Mouse (Mus musculus) kidney, embryonic 16.5 days (tissue): ENCODE results near the gene Srpx. TPM values are rescaled to one million over a fixed set of nuclear protein-coding genes. Genes with fewer than 3 reads are reported as not detected.

Experiments
- ATAC-seq: fragments of 200-750 bp; cut with Nextera tagmentation; 2 replicates; pipeline ENCODE4 v1.8.0; 2017; ENCODE audit warnings: moderate TSS enrichment; ENCODE audit not compliant: low FRiP score, low TSS enrichment
- H3K27ac ChIP-seq: fragments of 300-500 bp; sonication (generic); 2 replicates; pipeline ENCODE4 v1.5.1; 2014; ENCODE audit warnings: low read length
- H3K27me3 ChIP-seq: fragments of 300-500 bp; sonication (generic); 2 replicates; pipeline ENCODE4 v1.6.1; 2014; ENCODE audit warnings: low read length, control low read depth, mixed read lengths; ENCODE audit not compliant: insufficient read depth
- H3K36me3 ChIP-seq: fragments of 300-500 bp; sonication (generic); 2 replicates; pipeline ENCODE4 v1.6.1; 2014; ENCODE audit warnings: low read length, control low read depth, mixed read lengths; ENCODE audit not compliant: insufficient read depth
- H3K4me1 ChIP-seq: fragments of 300-500 bp; sonication (generic); 2 replicates; pipeline ENCODE4 v1.6.1; 2014; ENCODE audit warnings: low read length, control low read depth, mixed read lengths; ENCODE audit not compliant: insufficient read depth
- H3K4me2 ChIP-seq: fragments of 300-500 bp; sonication (generic); replicated peaks from 2 replicates; pipeline ENCODE4 v1.6.1; 2014; ENCODE audit warnings: low read depth, low read length
- H3K4me3 ChIP-seq: fragments of 300-500 bp; sonication (generic); 2 replicates; pipeline ENCODE4 v1.5.1; 2014; ENCODE audit warnings: mild to moderate bottlenecking, low read length
- H3K9ac ChIP-seq: fragments of 300-500 bp; sonication (generic); replicated peaks from 2 replicates; pipeline ENCODE4 v1.6.1; 2014; ENCODE audit warnings: low read length
- H3K9me3 ChIP-seq: fragments of 300-500 bp; sonication (generic); 2 replicates; pipeline ENCODE4 v1.6.1; 2016; ENCODE audit warnings: low read length, control low read depth
- WGBS: fragments of 180-500 bp; shearing (Covaris S2); extraction: QIAGEN DNeasy Blood & Tissue Kit; methylation state at CpG from one replicate; pipeline ENCODE4 v1.1.7; 2014; 5-methylcytosine and 5-hydroxymethylcytosine counted together
- polyA plus RNA-seq: library from polyadenylated mRNA; unstranded; fragments of >200 nt; fragmentation: Nextera tagmentation; extraction: Ambion mirVana; gene quantifications from 2 replicates; pipeline ENCODE4 v1.2.1, GENCODE M21; 2015

Gene Srpx
- polyA plus RNA-seq, 1 experiment from 2014 or later = 25.7 TPM

DNA sequence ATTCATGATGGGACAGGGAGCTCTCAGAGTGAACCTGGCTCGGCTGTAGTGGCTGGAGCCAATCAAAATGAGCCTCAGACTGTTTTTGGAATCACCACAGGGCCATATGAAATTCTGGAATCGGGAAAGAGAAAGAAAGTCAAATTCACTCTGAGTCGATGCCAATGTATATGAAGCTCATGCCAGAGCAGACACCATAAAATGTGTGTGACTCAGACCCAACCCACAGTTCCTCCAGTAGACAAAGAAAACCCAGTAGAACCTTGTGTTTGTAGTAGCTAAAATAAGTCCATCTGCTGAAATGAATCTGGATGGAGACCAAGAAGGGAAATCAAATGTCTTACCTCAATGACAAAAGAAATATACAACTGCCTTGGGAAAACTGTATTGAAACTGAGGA lies 43.5 kb downstream of the Srpx start:
- Histone ChIP-seq H3K27me3 (no peaks in the 10 kb centered on the region), H3K9me3 (no peaks in the 10 kb centered on the region), H3K36me3 (no peaks in the 10 kb centered on the region), H3K4me3 (no peak overlapping the region), H3K9ac (no peak overlapping the region), H3K4me2 (no peak overlapping the region), H3K27ac (no peak overlapping the region), H3K4me1 (no peaks in the 10 kb centered on the region)
- ATAC-seq = no peak
- WGBS = 80% methylated on average over 3 of the region's 3 CpGs

- no peak for ATAC-seq
- Histone ChIP-seq H3K4me3 (no peak overlapping the region), H3K9me3 (no peaks in the 10 kb centered on the region), H3K36me3 (no peaks in the 10 kb centered on the region), H3K9ac (no peak overlapping the region), H3K4me2 (no peak overlapping the region), H3K27ac (no peak overlapping the region), H3K4me1 (no peaks in the 10 kb centered on the region), H3K27me3 (no peaks in the 10 kb centered on the region)
- 61% methylated on average over 2 of the region's 2 CpGs for WGBS
Measured at GRCm38 (mm10) chrX:10071529-10071928, 46.0 kb downstream of the Srpx start.

DNA sequence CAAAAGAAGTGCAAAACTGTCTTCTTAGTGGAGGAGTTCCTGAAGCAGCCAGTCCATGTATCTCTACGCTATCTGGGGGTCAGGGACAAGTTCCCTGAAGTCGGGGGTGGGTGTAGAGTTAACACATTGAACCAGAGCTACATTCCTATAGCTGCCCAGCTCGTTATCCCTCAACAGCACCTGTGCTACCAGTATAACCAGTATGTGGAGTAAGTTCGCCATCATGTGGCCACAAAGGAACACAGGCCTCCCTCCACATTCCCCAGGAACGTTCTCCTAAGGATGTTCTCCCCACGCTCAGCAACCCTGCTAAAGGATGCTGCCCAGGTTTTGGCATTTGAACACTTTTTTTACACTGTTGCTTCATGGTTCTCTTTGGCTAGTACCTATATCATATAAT lies 46.8 kb downstream of the Srpx start:
- Histone ChIP-seq H3K4me3 (no peak overlapping the region), H3K27me3 (no peaks in the 10 kb centered on the region), H3K4me2 (no peak overlapping the region), H3K9me3 (no peaks in the 10 kb centered on the region), H3K9ac (no peak overlapping the region), H3K36me3 (no peaks in the 10 kb centered on the region), H3K4me1 (no peaks in the 10 kb centered on the region), H3K27ac (no peak overlapping the region)
- WGBS = 23% methylated on average over 6 of the region's 6 CpGs
- no peak for ATAC-seq

DNA sequence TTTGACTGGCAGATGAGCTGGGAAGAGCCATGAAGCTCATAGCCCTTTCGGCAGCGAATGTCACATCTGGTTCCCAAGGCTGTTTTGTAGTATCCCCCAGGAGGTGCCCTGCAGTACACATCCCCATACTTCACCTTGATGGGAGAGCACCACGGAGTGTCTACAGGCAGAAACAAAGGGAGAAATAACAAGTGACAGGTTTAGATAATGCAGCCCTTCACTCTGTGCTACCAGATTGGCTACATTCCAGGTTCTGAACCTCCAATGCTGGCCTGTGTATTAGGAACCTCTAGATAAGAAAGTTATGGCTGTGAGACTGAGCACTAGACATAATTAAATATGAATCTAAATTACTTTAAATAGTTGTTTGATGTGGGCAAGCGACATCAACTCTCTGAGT lies 48.1 kb downstream of the Srpx start:
- Histone ChIP-seq H3K36me3 (no peaks in the 10 kb centered on the region), H3K4me2 (no peak overlapping the region), H3K9me3 (no peaks in the 10 kb centered on the region), H3K4me1 (no peaks in the 10 kb centered on the region), H3K27ac (no peak overlapping the region), H3K27me3 (no peaks in the 10 kb centered on the region), H3K9ac (no peak overlapping the region), H3K4me3 (no peak overlapping the region)
- no peak for ATAC-seq
- WGBS = 71% methylated on average over 4 of the region's 4 CpGs

GRCm38 (mm10) chrX:10063781-10064180 lies 53.7 kb downstream of the Srpx start:
- H3K4me2 ChIP-seq = no peak overlapping the region
- H3K9ac ChIP-seq = no peak overlapping the region
- H3K27ac ChIP-seq = no peak overlapping the region
- WGBS = 75% methylated on average over 1 of the region's 1 CpGs
- no peak overlapping the region for H3K4me3 ChIP-seq
- H3K9me3 ChIP-seq = no peaks in the 10 kb centered on the region
- H3K27me3 ChIP-seq = no peaks in the 10 kb centered on the region; the same call in 1 of the 2 replicates
- no peaks in the 10 kb centered on the region for H3K4me1 ChIP-seq
- ATAC-seq = no peak
- no peaks in the 10 kb centered on the region for H3K36me3 ChIP-seq

GRCm38 (mm10) chrX:10063361-10063760 lies 54.1 kb downstream of the Srpx start:
- 76% methylated on average over 2 of the region's 2 CpGs for WGBS
- H3K4me3 ChIP-seq = no peak overlapping the region

DNA sequence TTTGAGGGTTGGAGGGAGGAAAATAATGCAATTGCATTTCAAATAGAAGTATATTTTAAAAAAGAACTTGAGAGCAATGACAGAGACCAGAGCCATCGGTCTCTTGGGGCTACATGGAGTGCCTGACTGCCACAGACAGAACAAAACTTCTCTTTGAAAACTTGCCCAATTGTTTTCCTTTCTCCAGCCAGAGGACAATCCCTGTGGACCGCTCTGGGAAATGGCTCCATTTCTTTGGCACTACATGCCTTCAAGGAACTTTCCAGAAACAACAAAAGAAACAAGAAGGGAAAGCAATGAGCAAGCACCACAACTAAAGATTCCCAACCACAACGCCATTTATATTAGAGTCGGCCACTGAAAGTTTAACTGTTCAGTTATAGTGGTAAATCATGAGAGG lies 55.3 kb downstream of the Srpx start:
- H3K4me3 ChIP-seq = no peak overlapping the region
- no peak overlapping the region for H3K27ac ChIP-seq
- no peaks in the 10 kb centered on the region for H3K9me3 ChIP-seq
- no peaks in the 10 kb centered on the region; the same call in 1 of the 2 replicates for H3K27me3 ChIP-seq
- no peak for ATAC-seq
- WGBS = 75% methylated on average over 4 of the region's 4 CpGs
- H3K9ac ChIP-seq = no peak overlapping the region
- no peaks in the 10 kb centered on the region for H3K4me1 ChIP-seq
- no peaks in the 10 kb centered on the region for H3K36me3 ChIP-seq
- no peak overlapping the region for H3K4me2 ChIP-seq

More at GRCm38 (mm10) chrX:10063361-10063760, 54.1 kb downstream of the Srpx start:
- H3K27me3 ChIP-seq = no peaks in the 10 kb centered on the region; the same call in 1 of the 2 replicates
- no peaks in the 10 kb centered on the region for H3K9me3 ChIP-seq
- no peak overlapping the region for H3K9ac ChIP-seq
- no peaks in the 10 kb centered on the region for H3K36me3 ChIP-seq
- no peak overlapping the region for H3K27ac ChIP-seq
- no peak overlapping the region for H3K4me2 ChIP-seq
- ATAC-seq = no peak
- no peaks in the 10 kb centered on the region for H3K4me1 ChIP-seq

- no peak overlapping the region for H3K9ac ChIP-seq
- ATAC-seq = no peak
- no peaks in the 10 kb centered on the region for H3K9me3 ChIP-seq
- H3K4me2 ChIP-seq = no peak overlapping the region
- no peaks in the 10 kb centered on the region for H3K27me3 ChIP-seq
- no peaks in the 10 kb centered on the region for H3K4me1 ChIP-seq
- H3K27ac ChIP-seq = no peak overlapping the region
- no peak overlapping the region for H3K4me3 ChIP-seq
- no peaks in the 10 kb centered on the region for H3K36me3 ChIP-seq
Measured at GRCm38 (mm10) chrX:10034666-10035065, 82.8 kb downstream of the Srpx start.

- Histone ChIP-seq H3K4me2 (no peak overlapping the region), H3K9ac (no peak overlapping the region), H3K27ac (no peak overlapping the region), H3K4me3 (no peak overlapping the region), H3K9me3 (no peaks in the 10 kb centered on the region), H3K4me1 (no peaks in the 10 kb centered on the region), H3K27me3 (no peaks in the 10 kb centered on the region), H3K36me3 (no peaks in the 10 kb centered on the region)
- ATAC-seq = no peak
Measured at GRCm38 (mm10) chrX:10010202-10010601, 107.3 kb downstream of the Srpx start.

- H3K27ac ChIP-seq = no peak overlapping the region
- H3K4me1 ChIP-seq = no peaks in the 10 kb centered on the region
- no peak overlapping the region for H3K9ac ChIP-seq
- H3K9me3 ChIP-seq = no peaks in the 10 kb centered on the region
- H3K4me2 ChIP-seq = no peak overlapping the region
- H3K27me3 ChIP-seq = no peaks in the 10 kb centered on the region
- 88% methylated on average over 1 of the region's 1 CpGs for WGBS
- H3K4me3 ChIP-seq = no peak overlapping the region
- H3K36me3 ChIP-seq = no peaks in the 10 kb centered on the region
- ATAC-seq = no peak
Measured at GRCm38 (mm10) chrX:10007675-10008270, 109.7 kb downstream of the Srpx start.
